Mouse (Mus musculus): ENCODE results near the gene Iqgap3. TPM values are rescaled to one million over a fixed set of nuclear protein-coding genes. Genes with fewer than 3 reads are reported as not detected.
A peak's percentile ranks its signal among the peaks of the same experiment; 100 is the strongest.

Iqgap3 gene
- polyA plus RNA-seq, 1 experiment from 2014 or later = 18.5 TPM

GRCm38 (mm10) chr3:88126181-88126580 is 44.4 kb downstream of the Iqgap3 start:
- no peak for ATAC-seq (replicated peaks; ENCODE audit: insufficient number of reproducible peaks, low FRiP score, low TSS enrichment)
- Histone ChIP-seq H3K27ac (ENCODE audit: low read depth, low read length) (0 out of 2 replicates have a peak overlapping the region, but pooled peaks have one; percentile 50), H3K9ac (ENCODE audit: low read depth, low read length) (no peak overlapping the region), H3K9me3 (replicated peaks; ENCODE audit: control insufficient read depth, low read length) (no peaks in the 10 kb centered on the region), H3K27me3 (ENCODE audit: control insufficient read depth, insufficient read depth, low read length) (no peaks in the 10 kb centered on the region), H3K4me2 (no peak overlapping the region), H3K36me3 (ENCODE audit: control insufficient read depth, insufficient read depth, low read length) (no peaks in the 10 kb centered on the region), H3K4me3 (ENCODE audit: low read depth, low read length) (no peak overlapping the region), H3K4me1 (ENCODE audit: control insufficient read depth, insufficient read depth, low read length) (peaks cover 3% of the 10 kb centered on the region)
- 79% methylated on average over 7 of the region's 7 CpGs for WGBS (ENCODE audit: insufficient replicate concordance)

GRCm38 (mm10) chr3:88127636-88128035 is 45.9 kb downstream of the Iqgap3 start:
- no peak for ATAC-seq (replicated peaks; ENCODE audit: insufficient number of reproducible peaks, low FRiP score, low TSS enrichment)
- Histone ChIP-seq H3K9me3 (replicated peaks; ENCODE audit: control insufficient read depth, low read length) (no peaks in the 10 kb centered on the region), H3K9ac (ENCODE audit: low read depth, low read length) (no peak overlapping the region), H3K27me3 (ENCODE audit: control insufficient read depth, insufficient read depth, low read length) (no peaks in the 10 kb centered on the region), H3K4me2 (no peak overlapping the region), H3K4me3 (ENCODE audit: low read depth, low read length) (no peak overlapping the region), H3K27ac (ENCODE audit: low read depth, low read length) (no peak overlapping the region), H3K36me3 (ENCODE audit: control insufficient read depth, insufficient read depth, low read length) (no peaks in the 10 kb centered on the region), H3K4me1 (ENCODE audit: control insufficient read depth, insufficient read depth, low read length) (peaks cover 2% of the 10 kb centered on the region; the same call in 1 of the 2 replicates)
- 61% methylated on average over 3 of the region's 3 CpGs for WGBS (ENCODE audit: insufficient replicate concordance)

GRCm38 (mm10) chr3:88128056-88128455 is 46.3 kb downstream of the Iqgap3 start:
- H3K4me1 ChIP-seq (ENCODE audit: control insufficient read depth, insufficient read depth, low read length) = peaks cover 4% of the 10 kb centered on the region
- no peaks in the 10 kb centered on the region for H3K36me3 ChIP-seq (ENCODE audit: control insufficient read depth, insufficient read depth, low read length)
- WGBS (ENCODE audit: insufficient replicate concordance) = 66% methylated on average over 5 of the region's 5 CpGs
- no peak overlapping the region for H3K27ac ChIP-seq (ENCODE audit: low read depth, low read length)
- ATAC-seq (replicated peaks; ENCODE audit: insufficient number of reproducible peaks, low FRiP score, low TSS enrichment) = no peak
- no peaks in the 10 kb centered on the region for H3K27me3 ChIP-seq (ENCODE audit: control insufficient read depth, insufficient read depth, low read length)
- H3K4me3 ChIP-seq (ENCODE audit: low read depth, low read length) = no peak overlapping the region
- no peaks in the 10 kb centered on the region for H3K9me3 ChIP-seq (replicated peaks; ENCODE audit: control insufficient read depth, low read length)
- H3K9ac ChIP-seq (ENCODE audit: low read depth, low read length) = no peak overlapping the region
- H3K4me2 ChIP-seq = no peak overlapping the region

GRCm38 (mm10) chr3:88129006-88129405 is 47.2 kb downstream of the Iqgap3 start:
- H3K4me2 ChIP-seq = no peak overlapping the region
- ATAC-seq (replicated peaks; ENCODE audit: insufficient number of reproducible peaks, low FRiP score, low TSS enrichment) = no peak
- H3K9ac ChIP-seq (ENCODE audit: low read depth, low read length) = no peak overlapping the region
- H3K4me1 ChIP-seq (ENCODE audit: control insufficient read depth, insufficient read depth, low read length) = peaks cover 14% of the 10 kb centered on the region
- no peaks in the 10 kb centered on the region for H3K27me3 ChIP-seq (ENCODE audit: control insufficient read depth, insufficient read depth, low read length)
- 40% methylated on average over 4 of the region's 4 CpGs for WGBS (ENCODE audit: insufficient replicate concordance)
- no peak overlapping the region for H3K4me3 ChIP-seq (ENCODE audit: low read depth, low read length)
- no peaks in the 10 kb centered on the region for H3K36me3 ChIP-seq (ENCODE audit: control insufficient read depth, insufficient read depth, low read length)
- H3K9me3 ChIP-seq (replicated peaks; ENCODE audit: control insufficient read depth, low read length) = no peaks in the 10 kb centered on the region
- H3K27ac ChIP-seq (ENCODE audit: low read depth, low read length) = no peak overlapping the region

GRCm38 (mm10) chr3:88131071-88131470 is 49.3 kb downstream of the Iqgap3 start:
- no peaks in the 10 kb centered on the region for H3K27me3 ChIP-seq (ENCODE audit: control insufficient read depth, insufficient read depth, low read length)
- no peaks in the 10 kb centered on the region for H3K9me3 ChIP-seq (replicated peaks; ENCODE audit: control insufficient read depth, low read length)
- no peak for ATAC-seq (replicated peaks; ENCODE audit: insufficient number of reproducible peaks, low FRiP score, low TSS enrichment)
- 85% methylated on average over 3 of the region's 3 CpGs for WGBS (ENCODE audit: insufficient replicate concordance)
- H3K4me3 ChIP-seq (ENCODE audit: low read depth, low read length) = no peak overlapping the region
- no peaks in the 10 kb centered on the region for H3K36me3 ChIP-seq (ENCODE audit: control insufficient read depth, insufficient read depth, low read length)
- peaks cover 16% of the 10 kb centered on the region for H3K4me1 ChIP-seq (ENCODE audit: control insufficient read depth, insufficient read depth, low read length)
- no peak overlapping the region for H3K27ac ChIP-seq (ENCODE audit: low read depth, low read length)
- no peak overlapping the region for H3K9ac ChIP-seq (ENCODE audit: low read depth, low read length)
- H3K4me2 ChIP-seq = no peak overlapping the region

GRCm38 (mm10) chr3:88132492-88132891 is 50.7 kb downstream of the Iqgap3 start:
- no peaks in the 10 kb centered on the region for H3K36me3 ChIP-seq (ENCODE audit: control insufficient read depth, insufficient read depth, low read length)
- ATAC-seq (replicated peaks; ENCODE audit: insufficient number of reproducible peaks, low FRiP score, low TSS enrichment) = no peak
- peaks cover 22% of the 10 kb centered on the region for H3K4me1 ChIP-seq (ENCODE audit: control insufficient read depth, insufficient read depth, low read length)
- H3K4me2 ChIP-seq = no peak overlapping the region
- no peaks in the 10 kb centered on the region for H3K9me3 ChIP-seq (replicated peaks; ENCODE audit: control insufficient read depth, low read length)
- no peak overlapping the region for H3K4me3 ChIP-seq (ENCODE audit: low read depth, low read length)
- 0 out of 2 replicates have a peak overlapping the region, but pooled peaks have one; percentile 17 for H3K9ac ChIP-seq (ENCODE audit: low read depth, low read length)
- H3K27me3 ChIP-seq (ENCODE audit: control insufficient read depth, insufficient read depth, low read length) = no peaks in the 10 kb centered on the region
- H3K27ac ChIP-seq (ENCODE audit: low read depth, low read length) = 0 out of 2 replicates have a peak overlapping the region, but pooled peaks have one; percentile 82
- WGBS (ENCODE audit: insufficient replicate concordance) = 63% methylated on average over 2 of the region's 2 CpGs

GRCm38 (mm10) chr3:88133187-88133771 is 51.5 kb downstream of the Iqgap3 start:
- Histone ChIP-seq H3K4me2 (peak overlapping the region; percentile 56), H3K27me3 (ENCODE audit: control insufficient read depth, insufficient read depth, low read length) (no peaks in the 10 kb centered on the region), H3K4me3 (ENCODE audit: low read depth, low read length) (peak overlapping the region; percentile 10; the same call in 1 of the 2 replicates), H3K9ac (ENCODE audit: low read depth, low read length) (0 out of 2 replicates have a peak overlapping the region, but pooled peaks have one; percentile 52), H3K4me1 (ENCODE audit: control insufficient read depth, insufficient read depth, low read length) (peaks cover 22% of the 10 kb centered on the region), H3K27ac (ENCODE audit: low read depth, low read length) (peak overlapping the region; percentile 82), H3K9me3 (replicated peaks; ENCODE audit: control insufficient read depth, low read length) (no peaks in the 10 kb centered on the region), H3K36me3 (ENCODE audit: control insufficient read depth, insufficient read depth, low read length) (no peaks in the 10 kb centered on the region)
- WGBS (ENCODE audit: insufficient replicate concordance) = 34% methylated on average over 4 of the region's 4 CpGs
- 0 out of 2 replicates have a peak, but pooled peaks have one; percentile 31 for ATAC-seq (replicated peaks; ENCODE audit: insufficient number of reproducible peaks, low FRiP score, low TSS enrichment)

- no peaks in the 10 kb centered on the region for H3K27me3 ChIP-seq (ENCODE audit: control insufficient read depth, insufficient read depth, low read length)
- peaks cover 46% of the 10 kb centered on the region for H3K4me1 ChIP-seq (ENCODE audit: control insufficient read depth, insufficient read depth, low read length)
- peak overlapping the region; percentile 43; the same call in 1 of the 2 replicates for H3K9ac ChIP-seq (ENCODE audit: low read depth, low read length)
- no peaks in the 10 kb centered on the region for H3K36me3 ChIP-seq (ENCODE audit: control insufficient read depth, insufficient read depth, low read length)
- no peak for ATAC-seq (replicated peaks; ENCODE audit: insufficient number of reproducible peaks, low FRiP score, low TSS enrichment)
- no peak overlapping the region for H3K4me3 ChIP-seq (ENCODE audit: low read depth, low read length)
- no peak overlapping the region for H3K4me2 ChIP-seq
- no peaks in the 10 kb centered on the region for H3K9me3 ChIP-seq (replicated peaks; ENCODE audit: control insufficient read depth, low read length)
- WGBS (ENCODE audit: insufficient replicate concordance) = 83% methylated on average over 9 of the region's 9 CpGs
- no peak overlapping the region for H3K27ac ChIP-seq (ENCODE audit: low read depth, low read length)
Measured at GRCm38 (mm10) chr3:88136346-88136745, 54.6 kb downstream of the Iqgap3 start.

Data from heart, embryonic 11.5 days (tissue).